Mouse (Mus musculus) intestine, embryonic 15.5 days (tissue): ENCODE measurements around the gene Ly6g6f. TPM values are rescaled to one million over a fixed set of nuclear protein-coding genes. Genes with fewer than 3 reads are reported as not detected.
A peak's percentile ranks its signal among the peaks of the same experiment; 100 is the strongest.

Source experiments
- ATAC-seq: fragments of 200-750 bp; cut with Nextera tagmentation; 2 replicates; pipeline ENCODE4 v1.8.0; 2017; ENCODE audit warnings: moderate TSS enrichment, moderate library complexity
- H3K27ac ChIP-seq: fragments of 300-500 bp; sonication (generic); 2 replicates; pipeline ENCODE4 v1.5.1; 2015; ENCODE audit warnings: mild to moderate bottlenecking, inconsistent platforms
- H3K27me3 ChIP-seq: fragments of 300-500 bp; sonication (generic); replicated peaks from 2 replicates; pipeline ENCODE4 v1.6.1; 2015; ENCODE audit warnings: inconsistent platforms
- H3K36me3 ChIP-seq: fragments of 300-500 bp; sonication (generic); 2 replicates; pipeline ENCODE4 v1.6.1; 2015; ENCODE audit warnings: inconsistent platforms
- H3K4me1 ChIP-seq: fragments of 300-500 bp; sonication (generic); replicated peaks from 2 replicates; pipeline ENCODE4 v1.6.1; 2015; ENCODE audit warnings: inconsistent platforms
- H3K4me2 ChIP-seq: fragments of 300-500 bp; sonication (generic); replicated peaks from 2 replicates; pipeline ENCODE4 v1.6.1; 2015; ENCODE audit warnings: mild to moderate bottlenecking, inconsistent platforms
- H3K4me3 ChIP-seq: fragments of 300-500 bp; sonication (generic); replicated peaks from 2 replicates; pipeline ENCODE4 v1.5.1; 2015; ENCODE audit warnings: inconsistent platforms
- H3K9ac ChIP-seq: fragments of 300-500 bp; sonication (generic); 2 replicates; pipeline ENCODE4 v1.6.1; 2015; ENCODE audit warnings: inconsistent platforms
- H3K9me3 ChIP-seq: fragments of 300-500 bp; sonication (generic); 2 replicates; pipeline ENCODE4 v1.6.1; 2016; ENCODE audit warnings: inconsistent platforms
- WGBS: fragments of 180-500 bp; shearing (Covaris S2); methylation state at CpG from one replicate; pipeline ENCODE4 v1.1.7; 2015; 5-methylcytosine and 5-hydroxymethylcytosine counted together
- polyA plus RNA-seq: library from polyadenylated mRNA; unstranded; fragments of >200 nt; fragmentation: Nextera tagmentation; extraction: Ambion mirVana; gene quantifications from 2 replicates; pipeline ENCODE4 v1.2.1, GENCODE M21; 2015

The Ly6g6f gene
- polyA plus RNA-seq, 1 experiment from 2014 or later = 0.33 TPM

DNA sequence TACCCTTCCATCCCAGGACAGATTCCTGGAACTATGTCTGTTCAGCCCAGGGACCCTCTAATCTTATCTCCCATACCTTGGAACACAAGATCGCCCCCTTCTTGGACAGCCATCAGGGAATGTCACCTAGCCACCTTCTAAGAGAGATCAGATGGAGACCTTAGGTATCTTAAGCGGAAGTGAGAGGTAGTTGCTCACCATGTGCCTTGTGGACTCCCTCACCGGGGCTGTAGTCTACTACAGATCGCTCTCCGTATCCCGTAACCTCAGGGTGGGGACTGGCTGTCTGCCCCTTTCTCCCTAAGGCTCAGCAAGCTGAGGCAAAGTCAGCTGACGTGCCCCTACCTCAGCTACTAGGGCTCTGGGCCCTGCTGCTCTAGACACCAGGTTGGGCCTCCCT lies 18.7 kb upstream of the Ly6g6f start:
- 88% methylated on average over 7 of the region's 7 CpGs for whole genome bisulfite sequencing
- H3K4me3 ChIP-seq = no peak overlapping the region
- H3K4me1 ChIP-seq = peaks cover 34% of the 10 kb centered on the region
- peak overlapping the region; percentile 64; the same call in 1 of the 2 replicates for H3K27ac ChIP-seq
- H3K9ac ChIP-seq = no peak overlapping the region
- no peak overlapping the region for H3K4me2 ChIP-seq
- no peaks in the 10 kb centered on the region for H3K27me3 ChIP-seq
- H3K36me3 ChIP-seq = peaks cover 26% of the 10 kb centered on the region
- no peak for ATAC-seq
- H3K9me3 ChIP-seq = no peaks in the 10 kb centered on the region

DNA sequence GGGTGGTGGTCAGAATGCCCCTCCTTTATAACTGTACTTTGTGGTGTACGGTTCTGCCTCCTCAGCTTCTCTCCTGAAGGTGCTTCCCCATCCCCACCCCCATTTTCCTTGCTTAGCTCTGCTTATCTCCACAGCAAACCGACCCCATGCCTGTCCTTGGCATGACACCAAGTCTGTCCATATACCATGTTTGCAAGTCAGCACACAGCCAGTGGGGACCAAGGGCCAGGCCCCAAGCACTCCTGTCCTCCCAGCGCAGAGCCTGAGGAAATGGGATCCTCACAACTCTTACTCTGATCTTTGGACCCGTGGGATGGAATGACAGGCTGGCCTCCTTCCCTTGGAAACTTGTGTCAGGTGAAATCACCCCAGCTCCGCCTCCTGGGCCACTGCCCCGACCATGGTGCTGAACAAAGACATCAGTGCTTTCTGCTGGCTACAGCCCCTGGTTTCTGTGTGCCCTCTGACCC lies 17.8 kb upstream of the Ly6g6f start:
- H3K9ac ChIP-seq = peak overlapping the region; percentile 8; the same call in 1 of the 2 replicates
- H3K27ac ChIP-seq = peak overlapping the region; percentile 73
- ATAC-seq = peak; percentile 75

DNA sequence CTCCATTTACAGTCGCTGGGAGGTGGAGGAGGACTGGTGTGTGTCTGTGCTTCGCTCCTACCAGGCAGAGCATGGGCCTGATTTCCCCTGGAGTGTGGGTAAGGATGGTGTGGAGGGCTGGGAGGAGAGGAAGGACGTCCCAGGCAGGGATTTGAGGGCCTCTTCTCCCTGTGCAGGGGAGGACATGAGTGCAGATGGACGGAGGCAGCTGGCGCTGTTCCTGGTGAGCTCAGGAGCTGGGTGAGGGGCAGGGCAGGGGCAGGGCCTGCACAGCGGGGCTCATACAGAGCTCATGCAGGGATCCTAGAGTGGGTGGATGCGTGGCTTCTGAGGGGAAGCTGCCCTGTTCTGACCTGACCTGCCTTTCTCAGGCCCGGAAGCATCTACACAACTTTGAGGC lies 16.9 kb upstream of the Ly6g6f start:
- peak overlapping the region; percentile 73; the same call in 1 of the 2 replicates for H3K27ac ChIP-seq
- no peak overlapping the region for H3K4me3 ChIP-seq
- 71% methylated on average over 8 of the region's 8 CpGs for WGBS

More for the DNA sequence above, 17.8 kb upstream of the Ly6g6f start:
- Histone ChIP-seq H3K9me3 (no peaks in the 10 kb centered on the region), H3K27me3 (no peaks in the 10 kb centered on the region), H3K4me3 (no peak overlapping the region), H3K36me3 (peaks cover 32% of the 10 kb centered on the region), H3K4me2 (0 out of 2 replicates have a peak overlapping the region, but pooled peaks have one; percentile 9), H3K4me1 (peaks cover 35% of the 10 kb centered on the region)
- WGBS = 46% methylated on average over 6 of the region's 6 CpGs

DNA sequence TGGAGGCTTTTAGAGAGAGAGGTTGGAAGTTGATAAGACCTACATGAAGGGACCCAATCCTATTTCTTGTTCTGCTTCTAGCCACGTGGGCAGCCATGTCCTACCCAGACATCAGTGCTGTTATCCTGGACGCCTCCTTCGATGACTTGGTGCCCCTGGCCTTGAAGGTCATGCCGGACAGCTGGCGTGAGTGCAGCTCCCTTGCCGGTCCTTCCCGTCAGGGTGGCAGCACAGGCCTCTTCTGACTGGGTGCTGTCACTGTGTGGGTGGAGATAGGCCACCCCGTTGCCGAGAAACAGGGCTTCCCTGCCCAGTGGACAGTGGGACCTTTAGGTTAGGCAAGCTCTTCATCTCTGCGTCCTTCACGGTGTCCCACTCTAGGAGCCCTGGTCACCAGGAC lies 15.8 kb upstream of the Ly6g6f start:
- H3K4me2 ChIP-seq = no peak overlapping the region
- no peaks in the 10 kb centered on the region for H3K27me3 ChIP-seq
- 86% methylated on average over 11 of the region's 11 CpGs for WGBS
- peaks cover 49% of the 10 kb centered on the region for H3K36me3 ChIP-seq
- no peak for ATAC-seq
- no peak overlapping the region for H3K9ac ChIP-seq
- H3K27ac ChIP-seq = no peak overlapping the region
- H3K4me3 ChIP-seq = no peak overlapping the region
- no peaks in the 10 kb centered on the region for H3K9me3 ChIP-seq
- H3K4me1 ChIP-seq = peaks cover 34% of the 10 kb centered on the region

More for the DNA sequence above, 16.9 kb upstream of the Ly6g6f start:
- Histone ChIP-seq H3K4me1 (peaks cover 35% of the 10 kb centered on the region), H3K9ac (0 out of 2 replicates have a peak overlapping the region, but pooled peaks have one; percentile 1), H3K4me2 (no peak overlapping the region), H3K9me3 (no peaks in the 10 kb centered on the region), H3K36me3 (peaks cover 37% of the 10 kb centered on the region), H3K27me3 (no peaks in the 10 kb centered on the region)
- no peak for ATAC-seq

DNA sequence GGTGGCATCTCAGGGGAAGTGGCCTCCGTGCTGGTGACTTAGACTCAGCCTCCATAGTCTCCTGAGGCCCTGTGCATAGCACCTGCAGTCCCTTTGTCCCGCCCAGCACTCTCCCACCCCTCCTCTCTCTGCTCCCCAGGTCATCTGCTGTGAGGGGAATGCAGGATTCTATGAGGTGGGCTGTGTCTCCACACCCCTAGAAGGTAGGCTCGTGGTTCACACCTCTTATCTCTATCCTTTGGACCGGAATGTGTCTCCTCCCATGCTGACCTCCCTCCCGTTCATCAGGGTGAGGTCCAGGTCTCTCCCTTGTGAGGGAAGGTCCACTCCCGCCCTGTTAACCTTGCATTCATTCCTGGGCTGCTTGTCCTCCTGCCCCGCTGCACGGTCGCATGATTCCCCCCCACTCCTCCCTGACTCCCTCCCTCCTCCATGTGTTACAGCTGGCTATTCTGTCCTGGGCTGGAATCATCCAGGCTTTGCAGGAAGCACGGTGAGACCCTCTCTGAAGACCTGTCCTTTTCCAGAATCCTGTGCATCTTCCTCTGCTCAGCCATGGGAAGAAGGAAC lies 14.9 kb upstream of the Ly6g6f start:
- peaks cover 51% of the 10 kb centered on the region for H3K36me3 ChIP-seq
- H3K27me3 ChIP-seq = no peaks in the 10 kb centered on the region
- ATAC-seq = peak; percentile 60
- no peaks in the 10 kb centered on the region for H3K9me3 ChIP-seq
- H3K27ac ChIP-seq = peak overlapping the region; percentile 48; the same call in 1 of the 2 replicates
- peaks cover 30% of the 10 kb centered on the region for H3K4me1 ChIP-seq
- 52% methylated on average over 10 of the region's 10 CpGs for WGBS
- no peak overlapping the region for H3K9ac ChIP-seq
- H3K4me2 ChIP-seq = no peak overlapping the region
- no peak overlapping the region for H3K4me3 ChIP-seq

DNA sequence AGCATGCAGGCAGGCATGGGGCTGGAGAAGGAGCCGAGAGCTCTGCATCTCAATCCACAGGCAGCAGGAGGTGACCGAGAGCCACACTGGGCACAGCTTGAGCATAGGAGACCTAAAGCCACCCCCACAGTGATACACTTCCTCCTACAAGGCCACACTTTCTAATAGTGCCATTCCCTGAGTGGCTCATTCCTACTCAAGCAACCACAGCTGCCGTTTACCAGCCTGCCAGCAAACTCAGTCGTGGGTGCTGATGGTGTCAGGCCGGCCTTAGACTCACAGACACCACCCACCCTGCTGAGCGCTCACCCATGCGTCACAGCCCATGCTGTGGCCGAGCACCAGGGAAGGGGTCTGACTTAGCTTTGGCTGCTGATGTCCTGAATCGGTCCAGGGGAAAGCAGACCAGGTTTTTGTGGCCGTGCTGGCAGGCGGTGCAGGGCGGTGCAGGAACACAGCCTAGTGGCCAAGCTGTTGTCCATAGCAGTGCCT lies 11.8 kb upstream of the Ly6g6f start:
- Histone ChIP-seq H3K4me1 (peaks cover 23% of the 10 kb centered on the region), H3K9ac (no peak overlapping the region), H3K27me3 (no peaks in the 10 kb centered on the region), H3K27ac (no peak overlapping the region), H3K36me3 (peaks cover 55% of the 10 kb centered on the region), H3K4me3 (no peak overlapping the region), H3K4me2 (no peak overlapping the region), H3K9me3 (no peaks in the 10 kb centered on the region)
- ATAC-seq = no peak
- WGBS = 92% methylated on average over 12 of the region's 12 CpGs

DNA sequence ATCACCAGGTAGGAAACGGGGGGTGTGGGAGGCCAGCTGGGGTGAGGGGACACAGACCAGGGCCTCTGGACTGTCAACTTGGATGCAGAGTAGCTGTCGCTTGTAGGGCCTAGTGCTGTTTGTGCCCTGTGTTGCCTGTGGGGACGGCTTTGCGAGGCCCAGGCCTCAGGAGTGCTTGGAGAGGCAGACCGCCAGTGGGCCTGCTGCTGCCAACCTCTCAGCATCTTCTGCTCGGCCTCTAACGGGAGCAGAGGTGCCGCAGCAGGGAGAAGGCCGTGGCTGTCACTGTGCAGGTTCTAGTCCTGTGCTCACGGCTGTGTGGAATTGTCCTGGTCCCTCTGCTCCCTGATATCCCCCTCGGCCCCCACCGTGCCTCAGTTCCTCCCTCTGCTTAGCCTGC lies 11.2 kb upstream of the Ly6g6f start:
- Histone ChIP-seq H3K4me2 (no peak overlapping the region), H3K36me3 (peaks cover 50% of the 10 kb centered on the region), H3K27me3 (no peaks in the 10 kb centered on the region), H3K4me3 (no peak overlapping the region), H3K9me3 (no peaks in the 10 kb centered on the region), H3K4me1 (peaks cover 17% of the 10 kb centered on the region), H3K9ac (no peak overlapping the region), H3K27ac (no peak overlapping the region)
- no peak for ATAC-seq
- 85% methylated on average over 12 of the region's 12 CpGs for WGBS

DNA sequence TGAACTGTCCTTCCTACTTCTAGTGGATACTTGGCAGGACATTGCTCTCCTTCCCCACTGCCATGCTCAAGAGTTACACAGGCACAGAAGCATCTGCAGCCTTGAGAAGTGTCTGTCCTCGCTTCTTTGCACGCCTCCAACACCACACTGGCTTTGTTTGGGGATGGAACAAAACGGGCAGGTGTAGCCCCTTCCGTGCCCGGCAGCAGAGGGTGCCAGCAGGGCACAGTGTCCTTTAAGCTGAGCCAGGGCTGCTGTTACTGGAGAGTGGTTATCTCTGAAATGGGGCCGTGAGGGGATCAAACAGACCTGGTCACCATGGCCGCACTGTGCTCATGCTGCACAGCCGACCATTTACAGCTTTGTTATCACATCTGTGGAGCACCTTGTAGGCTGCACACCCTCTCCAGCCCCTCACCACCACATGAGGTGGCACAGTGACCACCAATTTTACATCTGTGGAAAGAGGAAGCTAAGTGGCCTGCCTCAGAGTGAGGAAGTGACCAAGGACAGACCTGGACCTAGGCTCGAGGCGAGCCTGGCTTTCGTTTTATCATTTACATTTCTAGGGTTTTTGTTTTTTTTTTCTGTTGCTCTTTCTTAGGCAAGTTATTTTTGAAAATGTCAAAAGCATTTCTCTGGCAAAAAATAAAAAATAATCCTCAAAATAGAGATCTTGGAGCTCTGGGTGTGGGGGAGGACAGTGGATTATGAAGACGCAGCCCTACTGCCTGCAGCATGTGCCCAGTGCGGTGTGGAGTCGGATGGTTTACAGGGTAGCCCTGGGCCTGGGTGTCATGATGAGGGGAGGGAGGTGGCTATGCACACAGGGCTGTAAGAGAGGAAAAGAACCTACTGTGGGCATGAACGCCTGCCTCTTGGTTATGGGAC lies 9.3 kb upstream of the Ly6g6f start:
- ATAC-seq = no peak
- no peak overlapping the region for H3K27ac ChIP-seq
- H3K4me1 ChIP-seq = peaks cover 22% of the 10 kb centered on the region
- 83% methylated on average over 15 of the region's 15 CpGs for WGBS
- no peak overlapping the region for H3K4me2 ChIP-seq
- H3K9ac ChIP-seq = no peak overlapping the region; the same call in 1 of the 2 replicates
- no peak overlapping the region for H3K4me3 ChIP-seq
- H3K9me3 ChIP-seq = no peaks in the 10 kb centered on the region
- peaks cover 42% of the 10 kb centered on the region for H3K36me3 ChIP-seq
- no peaks in the 10 kb centered on the region for H3K27me3 ChIP-seq

DNA sequence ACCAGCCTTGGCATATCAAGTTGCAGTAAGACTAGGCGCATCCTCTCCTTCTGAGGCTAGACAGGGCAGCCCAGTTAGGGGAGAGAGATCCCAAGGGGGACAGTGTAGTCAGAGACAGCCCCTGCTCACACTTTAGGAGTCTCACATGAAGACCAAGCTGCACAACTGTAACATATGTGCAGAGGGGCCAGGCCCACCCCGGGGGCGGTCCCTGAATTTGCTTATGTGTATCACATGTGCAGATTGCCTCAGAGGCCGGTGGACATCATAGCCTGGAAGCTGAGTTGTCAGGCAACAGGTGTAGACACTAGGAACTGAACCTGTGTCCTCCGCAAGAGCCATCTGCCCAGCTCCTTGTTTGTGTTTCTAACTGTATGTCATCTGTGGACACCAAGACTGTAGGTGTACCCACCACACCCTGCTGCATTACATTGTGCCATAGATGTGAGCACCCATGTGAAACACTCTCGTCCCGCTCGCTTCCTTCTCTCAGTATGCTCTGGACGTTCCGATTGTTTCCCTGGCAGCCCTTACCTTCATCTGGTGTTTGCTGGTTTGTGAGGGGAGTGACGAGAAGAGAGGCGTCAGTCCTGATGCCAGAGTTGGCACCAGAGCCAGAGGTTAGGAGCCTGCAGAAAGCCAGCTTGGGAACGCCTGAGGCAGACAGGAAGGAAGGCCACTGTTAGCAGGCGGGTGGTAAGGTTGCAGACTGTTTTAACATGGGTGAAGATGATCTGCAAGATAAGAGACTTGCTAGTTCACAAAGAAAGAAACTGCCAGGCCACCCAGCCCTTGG lies 7.2 kb upstream of the Ly6g6f start:
- Histone ChIP-seq H3K4me2 (no peak overlapping the region), H3K9me3 (no peaks in the 10 kb centered on the region), H3K27ac (no peak overlapping the region), H3K36me3 (peaks cover 27% of the 10 kb centered on the region), H3K27me3 (no peaks in the 10 kb centered on the region), H3K9ac (no peak overlapping the region), H3K4me3 (no peak overlapping the region), H3K4me1 (peaks cover 16% of the 10 kb centered on the region)
- no peak for ATAC-seq
- WGBS = 88% methylated on average over 14 of the region's 14 CpGs

DNA sequence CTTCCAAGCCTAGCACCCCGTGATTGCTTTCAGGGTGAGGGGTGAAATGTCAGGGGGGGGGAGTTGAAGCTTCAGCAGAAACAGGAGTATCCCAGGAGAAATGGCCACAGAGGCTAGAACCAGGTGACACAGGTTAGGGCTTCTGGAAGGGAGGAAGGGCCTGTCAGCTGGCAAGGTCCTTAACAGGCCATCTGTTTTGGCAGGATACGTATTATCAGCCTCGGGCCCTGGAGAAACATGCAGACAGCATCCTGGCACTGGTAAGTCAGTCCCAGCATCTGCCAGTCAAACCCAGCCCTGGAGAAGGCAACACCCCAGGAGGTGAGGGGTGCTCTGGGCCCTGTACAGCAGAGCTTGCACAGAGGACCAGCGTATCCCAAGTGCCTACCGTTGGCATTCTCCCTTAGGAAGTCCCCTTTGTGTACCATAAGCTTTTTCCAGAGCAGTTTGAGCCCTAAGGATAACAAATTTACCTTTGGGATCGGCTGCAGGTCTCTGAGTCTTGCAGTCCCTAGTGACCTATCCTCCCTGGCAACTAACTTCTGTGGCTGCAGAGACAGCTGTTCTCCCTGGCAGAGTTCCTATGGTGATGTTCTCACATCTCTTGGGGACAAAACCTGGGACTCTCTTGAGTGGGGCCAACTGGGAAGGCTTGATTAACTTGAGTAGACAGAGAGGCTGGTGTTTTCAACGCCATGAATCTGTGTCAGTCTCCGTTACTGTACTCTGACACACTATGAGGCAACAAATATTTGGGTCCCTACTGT lies 4.9 kb upstream of the Ly6g6f start:
- peaks cover 11% of the 10 kb centered on the region for H3K36me3 ChIP-seq
- H3K9ac ChIP-seq = peak overlapping the region; percentile 88
- no peaks in the 10 kb centered on the region for H3K9me3 ChIP-seq
- H3K4me1 ChIP-seq = peaks cover 16% of the 10 kb centered on the region
- H3K4me3 ChIP-seq = peak overlapping the region; percentile 70
- no peaks in the 10 kb centered on the region for H3K27me3 ChIP-seq
- no peak for ATAC-seq
- no peak overlapping the region for H3K27ac ChIP-seq
- WGBS = 69% methylated on average over 8 of the region's 8 CpGs
- peak overlapping the region; percentile 66 for H3K4me2 ChIP-seq

DNA sequence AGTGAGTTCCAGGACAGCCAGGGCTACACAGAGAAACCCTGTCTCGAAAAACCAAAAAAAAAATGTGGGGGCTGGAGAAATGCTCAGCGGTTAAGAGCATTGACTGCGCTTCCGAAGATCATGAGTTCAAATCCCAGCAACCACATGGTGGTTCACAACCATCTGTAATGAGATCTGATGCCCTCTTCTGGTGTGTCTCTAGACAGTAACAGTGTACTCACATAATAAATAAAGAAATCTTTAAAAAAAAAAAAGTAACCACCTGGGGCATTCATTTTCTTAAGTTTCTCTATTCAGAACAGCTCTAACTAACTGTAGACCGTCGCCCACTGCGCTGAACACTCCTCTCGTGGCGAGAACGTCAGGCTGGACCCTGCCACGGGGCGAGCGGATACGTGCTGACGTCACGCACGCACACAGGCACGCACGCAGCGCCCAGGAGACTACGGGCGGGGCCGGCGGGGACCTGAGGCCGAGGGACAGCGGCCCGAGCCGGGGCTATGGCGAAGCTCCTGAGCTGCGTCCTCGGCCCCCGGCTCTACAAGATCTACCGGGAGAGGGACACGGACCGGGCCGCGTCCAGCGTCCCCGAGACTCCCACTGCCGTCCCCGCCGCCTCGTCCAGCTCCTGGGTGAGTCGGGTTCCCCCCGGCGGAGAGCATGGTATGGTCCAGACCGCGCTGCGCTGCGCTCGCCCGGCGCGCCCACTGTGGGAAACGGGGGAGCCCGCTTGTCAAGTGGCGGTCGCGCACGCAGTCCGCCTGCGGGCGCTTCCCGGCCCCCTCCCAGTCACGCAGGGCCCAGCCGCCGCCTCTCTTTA lies 3.6 kb upstream of the Ly6g6f start, which contains the start of gene Abhd16a:
Gene Abhd16a, plus strand, starts transcription at position 439 of the 820 bp plus-strand sequence.
- Histone ChIP-seq H3K4me1 (peaks cover 12% of the 10 kb centered on the region), H3K36me3 (peaks cover 11% of the 10 kb centered on the region), H3K27ac (peak within 1 kb of the TSS; percentile 97), H3K9ac (peak within 1 kb of the TSS; percentile 88), H3K9me3 (no peaks in the 10 kb centered on the region), H3K4me2 (peak within 1 kb of the TSS; percentile 66), H3K4me3 (peak within 1 kb of the TSS; percentile 70), H3K27me3 (no peaks in the 10 kb centered on the region)
- ATAC-seq = peak; percentile 99
- WGBS = 3% methylated on average over 63 of the region's 67 CpGs
